Mouse (Mus musculus) bone marrow macrophage, adult 2 months (primary cell): ENCODE results near the gene Ephb4.

ENCODE experiments used
- CTCF ChIP-seq: IDR thresholded peaks from 2 replicates; pipeline ENCODE4 v1.5.1; 2012; ENCODE audit warnings: low read depth, mild to moderate bottlenecking, low read length, moderate library complexity
- POLR2A ChIP-seq: IDR thresholded peaks from 2 replicates; pipeline ENCODE4 v1.6.1; 2012; ENCODE audit warnings: mild to moderate bottlenecking, low read depth, low read length, borderline replicate concordance

DNA sequence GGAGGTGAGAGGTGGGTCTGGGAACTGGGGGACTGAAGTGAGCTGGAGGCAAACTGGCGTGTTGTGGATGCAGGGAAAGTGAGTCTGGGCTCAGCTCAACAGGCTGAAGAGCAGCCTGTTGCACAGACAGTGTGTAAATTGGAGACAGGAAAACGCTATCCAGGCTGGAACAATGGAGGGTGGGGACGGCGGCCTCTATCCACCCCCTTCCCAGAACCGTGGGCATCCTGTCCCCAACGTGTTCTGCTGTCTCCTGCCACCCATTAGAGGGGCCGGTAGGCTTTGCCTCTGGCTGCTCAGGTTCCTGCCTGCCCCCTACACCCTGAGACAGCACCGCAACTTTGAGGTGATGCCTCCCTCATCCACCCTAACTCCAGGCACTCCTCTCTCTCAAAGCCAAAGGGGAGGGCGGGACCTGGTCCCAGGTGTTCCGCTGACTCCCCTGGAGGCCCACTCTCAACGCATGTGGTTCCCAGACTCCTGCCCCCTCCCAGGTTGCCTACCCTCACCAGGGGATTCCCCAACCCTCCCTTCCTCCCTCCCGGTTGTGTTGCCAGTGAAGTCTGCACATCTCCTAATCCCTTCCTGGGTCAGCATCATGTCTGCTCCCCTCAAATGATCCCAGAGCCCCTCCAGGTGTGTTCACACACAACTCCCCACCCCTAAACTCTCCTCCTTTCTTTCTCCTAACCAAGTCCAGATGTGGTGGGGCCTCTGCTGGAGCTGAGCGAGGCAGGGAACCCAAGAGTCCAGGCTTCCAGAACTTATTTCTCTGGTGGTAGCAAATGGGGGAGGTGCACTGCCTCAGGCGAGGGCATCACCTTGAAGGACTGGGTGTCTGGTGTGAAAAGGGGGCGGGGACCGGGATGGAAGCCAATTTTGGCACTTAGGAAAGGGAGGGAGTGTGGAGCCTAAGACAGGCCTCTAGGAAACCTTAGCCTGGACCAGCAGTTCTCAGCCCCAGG, 2.4 kb downstream of the Ephb4 start:
- TF ChIP-seq CTCF (no peak), POLR2A (no peak)
